Mouse (Mus musculus): ENCODE measurements around the gene Sowaha. TPM values are rescaled to one million over a fixed set of nuclear protein-coding genes. Genes with fewer than 3 reads are reported as not detected.
A peak's percentile ranks its signal among the peaks of the same experiment; 100 is the strongest.

Gene Sowaha
- under 1 TPM; 0.08 to 0.12 TPM for total RNA-seq (2021)
- long read RNA-seq, experiment 1 = 0 reads
- long read RNA-seq, experiment 2 = 0 reads

- no peak for DNase-seq
- intact Hi-C loops (cut with DNase I) = loop anchor here (10.0 kb wide), 1 partner anchor 85 kb away; the partner anchor contains the start of gene Kif3a
Measured at GRCm38 (mm10) chr11:53479783-53480301, at the start of gene Sowaha, which contains the start of gene Gm9945. TSS of gene Sowaha (minus strand) at chr11:53480274. TSS of gene Gm9945 (plus strand) at chr11:53480166.

- peak; percentile 56 to 77 for DNase-seq
- intact Hi-C loops (cut with DNase I) = no loop called here
Measured at GRCm38 (mm10) chr11:53529253-53529557, 49.1 kb upstream of the Sowaha start.

GRCm38 (mm10) chr11:53528397-53529252 is 48.6 kb upstream of the Sowaha start:
- intact Hi-C loops (cut with DNase I) = no loop called here
- DNase-seq = peak in 1 of 2 experiments; percentile 1

GRCm38 (mm10) chr11:53525461-53525860 is 45.4 kb upstream of the Sowaha start:
- intact Hi-C loops (cut with DNase I) = no loop called here
- DNase-seq = no peak

GRCm38 (mm10) chr11:53524905-53525304 is 44.8 kb upstream of the Sowaha start:
- intact Hi-C loops (cut with DNase I) = loop anchor here (5.0 kb wide), 1 partner anchor 53 kb away; the partner anchor contains the start of gene Gm9837
- no peak for DNase-seq

- no peak for DNase-seq
- intact Hi-C loops (cut with DNase I) = loop anchor here (5.0 kb wide), 1 partner anchor 51 kb away; the partner anchor contains the start of gene Gm9837
Measured at GRCm38 (mm10) chr11:53523545-53524405, 43.7 kb upstream of the Sowaha start.

GRCm38 (mm10) chr11:53522930-53523329 is 42.9 kb upstream of the Sowaha start:
- no peak for DNase-seq
- intact Hi-C loops (cut with DNase I) = loop anchor here (5.0 kb wide), 1 partner anchor 51 kb away; the partner anchor contains the start of gene Gm9837

GRCm38 (mm10) chr11:53522362-53522761 is 42.3 kb upstream of the Sowaha start:
- no peak for DNase-seq
- intact Hi-C loops (cut with DNase I) = loop anchor here (5.0 kb wide), 1 partner anchor 50 kb away; the partner anchor contains the start of gene Gm9837

GRCm38 (mm10) chr11:53521821-53522131 is 41.7 kb upstream of the Sowaha start:
- DNase-seq = peak in 1 of 2 experiments; percentile 63
- intact Hi-C loops (cut with DNase I) = loop anchor here (5.0 kb wide), 1 partner anchor 49 kb away; the partner anchor contains the start of gene Gm9837

- DNase-seq = no peak
- intact Hi-C loops (cut with DNase I) = loop anchor here (5.0 kb wide), 1 partner anchor 49 kb away; the partner anchor contains the start of gene Gm9837
Measured at GRCm38 (mm10) chr11:53521120-53521820, 41.2 kb upstream of the Sowaha start.

- intact Hi-C loops (cut with DNase I) = loop anchor here (5.0 kb wide), 1 partner anchor 48 kb away; the partner anchor contains the start of gene Gm9837
- peak; percentile 52 to 65 for DNase-seq
Measured at GRCm38 (mm10) chr11:53520122-53520978, 40.3 kb upstream of the Sowaha start.

GRCm38 (mm10) chr11:53519207-53520121 is 39.4 kb upstream of the Sowaha start, which contains the start of gene Sept8:
TSS of gene Sept8 (plus strand) at chr11:53519257.
- DNase-seq = peak; percentile 46 to 64
- intact Hi-C loops (cut with DNase I) = loop anchor here (5.0 kb wide), 1 partner anchor 47 kb away; the partner anchor contains the start of gene Gm9837

GRCm38 (mm10) chr11:53518759-53519158 is 38.7 kb upstream of the Sowaha start:
- intact Hi-C loops (cut with DNase I) = no loop called here

GRCm38 (mm10) chr11:53516775-53517627 is 36.9 kb upstream of the Sowaha start:
- intact Hi-C loops (cut with DNase I) = no loop called here
- DNase-seq = no peak

More at GRCm38 (mm10) chr11:53518759-53519158, 38.7 kb upstream of the Sowaha start:
- no peak for DNase-seq

GRCm38 (mm10) chr11:53510351-53510750 is 30.3 kb upstream of the Sowaha start:
- no peak for DNase-seq
- intact Hi-C loops (cut with DNase I) = no loop called here

- intact Hi-C loops (cut with DNase I) = no loop called here
- peak in 1 of 2 experiments; percentile 28 for DNase-seq
Measured at GRCm38 (mm10) chr11:53508591-53508990, 28.5 kb upstream of the Sowaha start.

GRCm38 (mm10) chr11:53508152-53508551 is 28.1 kb upstream of the Sowaha start:
- peak; percentile 67 to 69 for DNase-seq
- intact Hi-C loops (cut with DNase I) = no loop called here
